Mouse (Mus musculus) monocyte, adult 5-6 weeks (primary cell): Measurements from ENCODE around the gene Mxd1. TPM values are rescaled to one million over a fixed set of nuclear protein-coding genes. Genes with fewer than 3 reads are reported as not detected.

ENCODE experiments used
- ATAC-seq: fragments of 153-309, 156-312 bp; replicated peaks from 2 replicates; pipeline ENCODE4 v1.8.0; 2017; ENCODE audit warnings: mild to moderate bottlenecking; ENCODE audit not compliant: low TSS enrichment, insufficient number of reproducible peaks, severe bottlenecking, poor library complexity, low FRiP score
- total RNA-seq: library from RNA; stranded (forward); fragments of 200-1000, 200-491, 200-594 nt; gene quantifications from 3 replicates; pipeline ENCODE4 v1.2.3, GENCODE M21; 2017

Gene Mxd1
- total RNA-seq, 1 experiment from 2014 or later: 87.4 TPM

- ATAC-seq: no peak
Observed at GRCm38 (mm10) chr6:86658501-86658900, 10.5 kb downstream of the Mxd1 start.

- ATAC-seq: peak; percentile 42; the same call in 1 of the 2 replicates
Observed at GRCm38 (mm10) chr6:86654270-86654916, 14.6 kb downstream of the Mxd1 start.

- no peak for ATAC-seq
Observed at GRCm38 (mm10) chr6:86653026-86653425, 15.9 kb downstream of the Mxd1 start.

GRCm38 (mm10) chr6:86646143-86646542, 22.8 kb downstream of the Mxd1 start:
- no peak for ATAC-seq

- ATAC-seq: no peak
Observed at GRCm38 (mm10) chr6:86645551-86645950, 23.4 kb downstream of the Mxd1 start.

GRCm38 (mm10) chr6:86644775-86645400, 24.1 kb downstream of the Mxd1 start:
- no peak for ATAC-seq

- no peak for ATAC-seq
Observed at GRCm38 (mm10) chr6:86641716-86642115, 27.2 kb downstream of the Mxd1 start.

GRCm38 (mm10) chr6:86640776-86641175, 28.2 kb downstream of the Mxd1 start:
- no peak for ATAC-seq

GRCm38 (mm10) chr6:86640161-86640560, 28.8 kb downstream of the Mxd1 start:
- no peak for ATAC-seq

- no peak; the same call in 1 of the 2 replicates for ATAC-seq
Observed at GRCm38 (mm10) chr6:86639180-86640160, 29.5 kb downstream of the Mxd1 start.

- ATAC-seq: no peak
Observed at GRCm38 (mm10) chr6:86638434-86638833, 30.5 kb downstream of the Mxd1 start.

GRCm38 (mm10) chr6:86637860-86638259, 31.1 kb downstream of the Mxd1 start:
- ATAC-seq: no peak

GRCm38 (mm10) chr6:86637171-86637835, 31.7 kb downstream of the Mxd1 start:
- ATAC-seq: no peak

GRCm38 (mm10) chr6:86636495-86636894, 32.5 kb downstream of the Mxd1 start:
- no peak for ATAC-seq

GRCm38 (mm10) chr6:86630141-86630540, 38.8 kb downstream of the Mxd1 start:
- no peak for ATAC-seq

GRCm38 (mm10) chr6:86627946-86628345, 41.0 kb downstream of the Mxd1 start, which contains the start of gene Asprv1:
Gene Asprv1, plus strand, starts transcription at chr6:86628164.
- no peak for ATAC-seq

GRCm38 (mm10) chr6:86624074-86625030, 44.6 kb downstream of the Mxd1 start:
- no peak for ATAC-seq

GRCm38 (mm10) chr6:86623201-86623600, 45.8 kb downstream of the Mxd1 start:
- no peak for ATAC-seq
